Mouse (Mus musculus): ENCODE measurements around the gene Tnp2. TPM values are rescaled to one million over a fixed set of nuclear protein-coding genes. Genes with fewer than 3 reads are reported as not detected.
A peak's percentile ranks its signal among the peaks of the same experiment; 100 is the strongest.

Tnp2 gene
- total RNA-seq, 1 experiment = not detected

DNA sequence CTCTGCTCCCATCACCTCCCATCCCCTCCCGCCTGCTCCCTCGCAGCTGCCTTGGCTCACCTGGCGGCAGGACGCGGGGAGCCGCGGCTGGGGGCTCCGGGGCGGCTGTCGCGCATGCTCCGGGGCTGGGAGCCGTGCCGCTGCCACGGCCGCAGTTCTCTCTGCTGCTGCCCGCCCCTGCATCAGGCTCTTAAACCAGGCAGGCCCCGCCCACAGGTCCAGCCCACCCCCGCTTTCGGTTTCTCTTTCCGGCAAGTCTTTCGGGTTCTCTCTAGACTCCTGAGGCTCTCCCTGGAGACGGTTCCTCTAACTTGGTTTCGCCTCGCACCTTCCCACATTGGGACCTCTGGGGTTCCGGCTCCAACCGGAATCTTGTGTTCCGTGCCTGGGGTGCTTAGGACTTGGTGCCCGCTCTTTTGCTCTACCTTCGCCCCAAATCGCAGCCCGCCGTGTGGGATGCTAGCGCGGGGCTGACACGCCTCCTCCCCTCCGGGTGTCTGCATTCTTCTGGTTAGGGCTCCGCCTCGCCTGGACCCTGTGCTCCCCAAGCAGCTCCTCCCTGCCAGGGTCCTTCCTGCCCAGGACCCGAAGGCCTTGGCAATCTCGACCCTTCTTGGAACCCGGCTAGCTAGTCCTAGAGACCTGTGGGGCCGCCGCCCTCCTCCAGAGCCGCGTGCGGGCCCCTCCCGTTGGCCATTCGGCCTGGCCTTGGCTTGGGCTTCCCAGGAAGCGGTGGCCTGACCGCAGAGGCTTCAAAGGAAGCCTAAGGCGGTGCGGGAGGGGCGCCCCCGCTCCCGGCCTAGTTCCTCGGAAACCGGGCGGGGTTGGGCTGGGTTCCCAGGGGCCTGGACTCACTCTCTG, 2.9 kb downstream of the Tnp2 start, which contains the start of gene Socs1:
Socs1 (minus strand) TSS at position 166 of the 861 bp plus-strand sequence.
- Histone ChIP-seq H3K36me3 (ENCODE audit: control insufficient read depth, insufficient read depth, low read length, poor library complexity, severe bottlenecking) (no peaks in the 10 kb centered on the region), H3K9ac (ENCODE audit: insufficient read depth, low read depth, low read length, poor library complexity, severe bottlenecking) (peak within 1 kb of the TSS; percentile 77), H3K9me3 (ENCODE audit: control insufficient read depth, insufficient read depth, low read depth, low read length) (no peaks in the 10 kb centered on the region), H3K27ac (ENCODE audit: insufficient read depth, low read depth, low read length, poor library complexity, severe bottlenecking) (peak within 1 kb of the TSS; percentile 47; the same call in 1 of the 2 replicates), H3K4me1 (ENCODE audit: control insufficient read depth in 2 of 2, insufficient read depth in 2 of 2, low read length in 2 of 2, poor library complexity in 1 of 2) (peaks cover 7 to 18% of the 10 kb centered on the region in 2 experiments; a peak in 2 of 4 replicates), H3K4me3 (ENCODE audit: insufficient read depth in 1 of 2, low read depth in 1 of 2, low read length in 2 of 2, poor library complexity in 1 of 2, severe bottlenecking in 1 of 2) (peak within 1 kb of the TSS; percentile 81 to 98)
- in situ Hi-C loops (cut with MboI; ENCODE audit: low sequenced_read_pairs in 2 of 2, unreplicated experiment in 2 of 2) = loop anchor here in 1 of 2 experiments (10.0 kb wide), 1 partner anchor 371 kb away; the partner anchor contains the start of gene Nubp1
- DNase-seq (ENCODE audit: low read depth, low spot score) = peak; percentile 80
- no peak for TF ChIP-seq MAFK (IDR thresholded peaks at IDR 0.05; ENCODE audit: insufficient read depth, low read depth, low read length)
- no peak for TF ChIP-seq ZC3H11A (IDR thresholded peaks at IDR 0.05; ENCODE audit: borderline replicate concordance, low read depth, low read length)
- no peak for TF ChIP-seq HCFC1 (IDR thresholded peaks at IDR 0.05; ENCODE audit: borderline replicate concordance, insufficient read depth, low read length)
- no peak for TF ChIP-seq ZNF384 (IDR thresholded peaks at IDR 0.05; ENCODE audit: low read depth, low read length)

DNA sequence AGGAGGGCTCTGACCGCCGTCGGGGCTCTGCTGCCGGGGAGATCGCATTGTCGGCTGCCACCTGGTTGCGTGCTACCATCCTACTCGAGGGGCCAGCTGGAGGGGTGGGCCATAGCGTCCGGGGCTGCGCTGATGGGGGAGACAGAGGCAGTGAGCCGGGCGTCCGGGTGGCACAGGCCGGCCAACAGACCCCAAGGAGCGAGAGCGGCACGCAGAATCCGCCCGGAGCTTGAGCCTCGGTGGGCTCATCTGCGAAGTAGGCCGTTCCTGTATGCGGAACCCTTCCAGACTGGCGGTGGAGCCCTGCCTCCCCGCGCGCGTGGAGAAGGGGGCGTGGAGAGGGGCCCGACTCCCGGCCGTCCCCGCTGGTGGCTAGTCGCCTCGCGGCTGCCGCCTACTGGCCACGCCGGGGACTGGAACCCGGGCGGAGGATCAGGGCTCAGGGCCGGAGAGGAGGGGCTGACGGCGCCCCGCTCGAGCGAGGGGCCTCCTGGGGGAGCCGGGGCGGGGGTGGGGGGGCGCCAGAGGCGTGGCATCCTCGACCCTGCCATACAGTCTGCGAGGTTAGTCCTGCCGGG, 3.6 kb downstream of the Tnp2 start:
- Histone ChIP-seq H3K9ac (ENCODE audit: insufficient read depth, low read depth, low read length, poor library complexity, severe bottlenecking) (peak overlapping the region; percentile 77), H3K36me3 (ENCODE audit: control insufficient read depth, insufficient read depth, low read length, poor library complexity, severe bottlenecking) (no peaks in the 10 kb centered on the region), H3K9me3 (ENCODE audit: control insufficient read depth, insufficient read depth, low read depth, low read length) (no peaks in the 10 kb centered on the region), H3K27ac (ENCODE audit: insufficient read depth, low read depth, low read length, poor library complexity, severe bottlenecking) (no peak overlapping the region), H3K4me1 (ENCODE audit: control insufficient read depth in 2 of 2, insufficient read depth in 2 of 2, low read length in 2 of 2, poor library complexity in 1 of 2) (peaks cover 7 to 18% of the 10 kb centered on the region in 2 experiments; a peak in 2 of 4 replicates), H3K4me3 (ENCODE audit: insufficient read depth in 1 of 2, low read depth in 1 of 2, low read length in 2 of 2, poor library complexity in 1 of 2, severe bottlenecking in 1 of 2) (peak overlapping the region; percentile 81 to 98)
- TF ChIP-seq ZNF384 (IDR thresholded peaks at IDR 0.05; ENCODE audit: low read depth, low read length) = no peak
- TF ChIP-seq CHD2 (IDR thresholded peaks at IDR 0.05; ENCODE audit: low read depth, low read length) = no peak
- TF ChIP-seq HCFC1 (IDR thresholded peaks at IDR 0.05; ENCODE audit: borderline replicate concordance, insufficient read depth, low read length) = no peak
- TF ChIP-seq ZC3H11A (IDR thresholded peaks at IDR 0.05; ENCODE audit: borderline replicate concordance, low read depth, low read length) = no peak
- DNase-seq (ENCODE audit: low read depth, low spot score) = peak; percentile 71
- in situ Hi-C loops (cut with MboI; ENCODE audit: low sequenced_read_pairs in 2 of 2, unreplicated experiment in 2 of 2) = loop anchor here in 1 of 2 experiments (10.0 kb wide), 1 partner anchor 370 kb away; the partner anchor contains the start of gene Nubp1

DNA sequence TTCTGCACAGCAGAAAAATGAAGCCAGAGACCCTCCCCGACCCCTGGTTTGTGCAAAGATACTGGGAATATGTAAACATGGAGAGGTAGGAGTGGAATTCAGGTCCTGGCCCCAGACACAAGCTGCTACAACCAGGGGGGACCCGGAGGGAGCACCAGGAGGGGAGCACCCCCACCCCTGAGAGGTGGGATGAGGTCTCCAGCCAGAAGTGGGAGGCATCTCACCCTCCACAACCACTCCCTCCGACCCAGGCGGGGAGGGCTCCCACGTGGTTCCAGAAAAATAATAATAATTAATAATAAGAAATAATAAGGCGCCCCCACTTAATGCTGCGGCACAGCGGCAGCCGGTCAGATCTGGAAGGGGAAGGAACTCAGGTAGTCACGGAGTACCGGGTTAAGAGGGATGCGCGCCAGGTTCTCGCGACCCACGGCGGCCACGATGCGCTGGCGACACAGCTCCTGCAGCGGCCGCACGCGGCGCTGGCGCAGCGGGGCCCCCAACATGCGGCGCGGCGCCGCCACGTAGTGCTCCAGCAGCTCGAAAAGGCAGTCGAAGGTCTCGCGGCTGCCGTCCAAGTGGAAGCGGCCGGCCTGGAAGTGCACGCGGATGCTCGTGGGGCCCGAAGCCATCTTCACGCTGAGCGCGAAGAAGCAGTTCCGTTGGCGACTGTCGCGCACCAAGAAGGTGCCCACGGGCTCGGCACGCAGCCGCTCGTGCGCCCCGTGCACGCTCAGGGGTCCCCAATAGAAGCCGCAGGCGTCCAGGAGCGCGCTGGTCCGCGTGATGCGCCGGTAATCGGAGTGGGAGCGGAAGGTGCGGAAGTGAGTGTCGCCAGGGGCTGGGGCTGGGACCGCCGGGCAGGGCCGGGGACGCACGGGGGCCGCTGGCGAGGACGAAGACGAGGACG, 4.3 kb downstream of the Tnp2 start:
- H3K9ac ChIP-seq (ENCODE audit: insufficient read depth, low read depth, low read length, poor library complexity, severe bottlenecking) = peak overlapping the region; percentile 60
- peaks cover 7 to 18% of the 10 kb centered on the region in 2 experiments; a peak in 2 of 4 replicates for H3K4me1 ChIP-seq (ENCODE audit: control insufficient read depth in 2 of 2, insufficient read depth in 2 of 2, low read length in 2 of 2, poor library complexity in 1 of 2)
- no peak for DNase-seq (ENCODE audit: low read depth, low spot score)
- peak overlapping the region; percentile 81 to 98 for H3K4me3 ChIP-seq (ENCODE audit: insufficient read depth in 1 of 2, low read depth in 1 of 2, low read length in 2 of 2, poor library complexity in 1 of 2, severe bottlenecking in 1 of 2)
- in situ Hi-C loops (cut with MboI; ENCODE audit: low sequenced_read_pairs in 2 of 2, unreplicated experiment in 2 of 2) = loop anchor here in 1 of 2 experiments (10.0 kb wide), 1 partner anchor 369 kb away; the partner anchor contains the start of gene Nubp1
- no peaks in the 10 kb centered on the region for H3K9me3 ChIP-seq (ENCODE audit: control insufficient read depth, insufficient read depth, low read depth, low read length)
- H3K27ac ChIP-seq (ENCODE audit: insufficient read depth, low read depth, low read length, poor library complexity, severe bottlenecking) = no peak overlapping the region
- TF ChIP-seq ZC3H11A (IDR thresholded peaks at IDR 0.05; ENCODE audit: borderline replicate concordance, low read depth, low read length) (no peak), ZNF384 (IDR thresholded peaks at IDR 0.05; ENCODE audit: low read depth, low read length) (no peak), CHD2 (IDR thresholded peaks at IDR 0.05; ENCODE audit: low read depth, low read length) (no peak), MAFK (IDR thresholded peaks at IDR 0.05; ENCODE audit: insufficient read depth, low read depth, low read length) (no peak), HCFC1 (IDR thresholded peaks at IDR 0.05; ENCODE audit: borderline replicate concordance, insufficient read depth, low read length) (no peak)
- H3K36me3 ChIP-seq (ENCODE audit: control insufficient read depth, insufficient read depth, low read length, poor library complexity, severe bottlenecking) = no peaks in the 10 kb centered on the region

DNA sequence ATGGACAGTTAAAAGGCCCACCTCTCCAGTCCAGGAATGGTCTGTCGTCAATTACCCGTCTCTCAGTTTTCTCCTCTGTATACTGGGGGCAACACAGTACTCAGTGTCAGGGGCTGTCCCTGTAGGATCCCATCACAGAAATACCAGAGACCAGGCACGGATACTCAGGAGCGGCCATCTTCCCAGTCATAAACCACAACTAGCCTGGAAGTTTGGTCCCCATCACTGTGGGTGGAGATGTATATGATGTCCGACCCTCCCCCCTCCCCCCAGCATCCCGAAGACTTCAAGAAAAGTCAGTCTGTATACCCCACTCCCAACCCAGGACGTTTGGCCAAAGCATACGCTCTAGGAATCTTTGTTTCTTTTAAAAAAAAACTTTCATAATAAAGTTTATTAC, 5.0 kb downstream of the Tnp2 start:
- Histone ChIP-seq H3K9me3 (ENCODE audit: control insufficient read depth, insufficient read depth, low read depth, low read length) (no peaks in the 10 kb centered on the region), H3K36me3 (ENCODE audit: control insufficient read depth, insufficient read depth, low read length, poor library complexity, severe bottlenecking) (no peaks in the 10 kb centered on the region), H3K27ac (ENCODE audit: insufficient read depth, low read depth, low read length, poor library complexity, severe bottlenecking) (no peak overlapping the region), H3K9ac (ENCODE audit: insufficient read depth, low read depth, low read length, poor library complexity, severe bottlenecking) (no peak overlapping the region), H3K4me3 (ENCODE audit: insufficient read depth in 1 of 2, low read depth in 1 of 2, low read length in 2 of 2, poor library complexity in 1 of 2, severe bottlenecking in 1 of 2) (no peak overlapping the region), H3K4me1 (ENCODE audit: control insufficient read depth in 2 of 2, insufficient read depth in 2 of 2, low read length in 2 of 2, poor library complexity in 1 of 2) (peaks cover 7 to 17% of the 10 kb centered on the region in 2 experiments; a peak in 2 of 4 replicates)
- TF ChIP-seq ZC3H11A (IDR thresholded peaks at IDR 0.05; ENCODE audit: borderline replicate concordance, low read depth, low read length) = no peak
- TF ChIP-seq HCFC1 (IDR thresholded peaks at IDR 0.05; ENCODE audit: borderline replicate concordance, insufficient read depth, low read length) = no peak
- TF ChIP-seq CHD2 (IDR thresholded peaks at IDR 0.05; ENCODE audit: low read depth, low read length) = no peak
- TF ChIP-seq ZNF384 (IDR thresholded peaks at IDR 0.05; ENCODE audit: low read depth, low read length) = no peak
- TF ChIP-seq MAFK (IDR thresholded peaks at IDR 0.05; ENCODE audit: insufficient read depth, low read depth, low read length) = no peak
- no peak for DNase-seq (ENCODE audit: low read depth, low spot score)
- in situ Hi-C loops (cut with MboI; ENCODE audit: low sequenced_read_pairs in 2 of 2, unreplicated experiment in 2 of 2) = loop anchor here in 1 of 2 experiments (10.0 kb wide), 1 partner anchor 369 kb away; the partner anchor contains the start of gene Nubp1
